Mouse (Mus musculus) thymus, adult 2 months (tissue): ENCODE measurements at regions not wholly inside any gene's neighbourhood (a gene's known extent, or its start where the extent isn't known, plus 50 kb on each side); places are given as distances from the start of the nearest gene placed in this dataset.

Experiments
- DNase-seq: peaks from one replicate; pipeline ENCODE4 v3.0.0; 2021
- H3K27ac ChIP-seq: fragments of 200-500 bp; 2 replicates; pipeline ENCODE4 v1.5.1; 2012; ENCODE audit warnings: low read length, control low read depth; ENCODE audit not compliant: control insufficient read depth, insufficient read depth
- H3K27me3 ChIP-seq: fragments of 200-500 bp; 2 replicates; pipeline ENCODE4 v1.6.1; 2012; ENCODE audit warnings: mild to moderate bottlenecking, low read length, moderate library complexity, mixed read lengths; ENCODE audit not compliant: control insufficient read depth, insufficient read depth
- H3K36me3 ChIP-seq: fragments of 200-500 bp; 2 replicates; pipeline ENCODE4 v1.6.1; 2012; ENCODE audit warnings: mild to moderate bottlenecking, low read length, moderate library complexity; ENCODE audit not compliant: control insufficient read depth, insufficient read depth
- H3K4me1 ChIP-seq: fragments of 200-500 bp; replicated peaks from 2 replicates; pipeline ENCODE4 v1.6.1; 2012; ENCODE audit warnings: low read length; ENCODE audit not compliant: control insufficient read depth, insufficient read depth
- H3K4me3 ChIP-seq: fragments of 200-500 bp; 2 replicates; pipeline ENCODE4 v1.5.1; 2012; ENCODE audit warnings: mild to moderate bottlenecking, low read length, control low read depth, moderate library complexity; ENCODE audit not compliant: control insufficient read depth, insufficient read depth
- CTCF ChIP-seq: fragments of 200-500 bp; IDR thresholded peaks from 2 replicates; pipeline ENCODE4 v1.5.1; 2012; ENCODE audit warnings: mild to moderate bottlenecking, control low read depth, low read length, moderate library complexity, borderline replicate concordance; ENCODE audit not compliant: control insufficient read depth, poor library complexity, insufficient read depth; ENCODE audit errors: extremely low read depth
- POLR2A ChIP-seq: fragments of 200-500 bp; IDR thresholded peaks from 2 replicates; pipeline ENCODE4 v1.6.1; 2012; ENCODE audit warnings: mild to moderate bottlenecking, low read length, control low read depth, moderate library complexity; ENCODE audit not compliant: control insufficient read depth, poor library complexity, insufficient read depth; ENCODE audit errors: extremely low read depth
- WGBS: fragments of 180-500 bp; shearing (Covaris S2); methylation state at CpG from one replicate; pipeline ENCODE4 v1.1.7; 2018; 5-methylcytosine and 5-hydroxymethylcytosine counted together

- TF ChIP-seq CTCF, result no peak
- TF ChIP-seq POLR2A, result no peak
- H3K27ac ChIP-seq, result no peak overlapping the region
- no peaks in the 10 kb centered on the region for H3K36me3 ChIP-seq
- 97% methylated on average over 13 of the region's 13 CpGs for WGBS
- no peaks in the 10 kb centered on the region for H3K4me1 ChIP-seq
- H3K27me3 ChIP-seq, result no peaks in the 10 kb centered on the region
- no peak overlapping the region for H3K4me3 ChIP-seq
- DNase-seq, result no peak
These were observed 190.7 kb downstream of the Cd83 start for GRCm38 (mm10) chr13:43975281-43975680.

GRCm38 (mm10) chr13:43975801-43976200 is 191.2 kb downstream of the Cd83 start:
- 94% methylated on average over 7 of the region's 7 CpGs for WGBS
- no peak for TF ChIP-seq CTCF
- TF ChIP-seq POLR2A, result no peak

DNA sequence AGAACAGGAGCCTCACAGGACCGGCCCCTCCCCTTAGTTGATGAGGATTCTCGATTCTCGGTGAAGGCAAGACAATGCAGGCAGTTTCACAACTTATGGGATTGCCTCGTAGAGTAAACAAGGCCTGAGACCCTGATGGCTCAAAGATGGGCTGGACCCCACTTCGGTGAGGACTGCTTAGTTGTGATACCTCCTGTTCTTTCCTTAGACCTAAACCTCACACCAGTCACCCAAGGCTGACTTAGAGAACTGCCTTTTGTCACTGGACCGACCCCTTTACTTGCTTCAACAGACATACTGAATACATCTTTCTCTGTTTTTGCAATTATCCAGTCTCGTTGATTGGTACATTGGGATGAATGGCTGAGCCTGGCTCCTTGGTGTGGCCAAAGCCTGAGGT is 192.1 kb downstream of the Cd83 start:
- 93% methylated on average over 7 of the region's 7 CpGs for WGBS
- DNase-seq, result no peak
- Histone ChIP-seq H3K4me1 (no peaks in the 10 kb centered on the region), H3K36me3 (no peaks in the 10 kb centered on the region), H3K27me3 (no peaks in the 10 kb centered on the region), H3K4me3 (no peak overlapping the region), H3K27ac (no peak overlapping the region)
- no peak for TF ChIP-seq CTCF
- no peak for TF ChIP-seq POLR2A

More at GRCm38 (mm10) chr13:43975801-43976200, 191.2 kb downstream of the Cd83 start:
- Histone ChIP-seq H3K4me1 (no peaks in the 10 kb centered on the region), H3K27ac (no peak overlapping the region), H3K4me3 (no peak overlapping the region), H3K36me3 (no peaks in the 10 kb centered on the region), H3K27me3 (no peaks in the 10 kb centered on the region)
- DNase-seq, result no peak

DNA sequence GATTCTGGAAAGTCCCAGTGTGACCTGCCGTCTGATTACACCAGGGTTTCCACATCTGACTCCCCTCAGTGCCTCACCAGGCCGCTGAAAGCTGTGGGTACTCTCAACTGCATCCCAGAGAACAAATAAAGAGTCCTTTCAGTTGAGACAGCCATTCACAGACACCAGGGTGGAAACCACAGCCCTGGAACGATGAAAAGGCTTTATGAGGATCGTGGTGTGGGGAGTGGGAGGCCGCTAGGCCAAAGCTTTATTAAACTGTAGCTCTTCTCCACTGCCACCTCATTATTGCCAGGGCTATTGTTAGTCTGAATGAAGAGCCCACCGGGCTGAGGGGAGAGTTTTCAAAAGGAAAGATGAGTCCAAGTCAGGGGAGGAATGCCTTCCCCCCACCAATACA is 202.8 kb downstream of the Cd83 start:
- TF ChIP-seq POLR2A (no peak), CTCF (no peak)
- Histone ChIP-seq H3K4me1 (0 out of 2 replicates have a peak, but pooled peaks cover 3% of the 10 kb centered on the region), H3K27me3 (no peaks in the 10 kb centered on the region), H3K36me3 (no peaks in the 10 kb centered on the region), H3K27ac (no peak overlapping the region), H3K4me3 (no peak overlapping the region)
- 88% methylated on average over 6 of the region's 6 CpGs for WGBS
- DNase-seq, result no peak

DNA sequence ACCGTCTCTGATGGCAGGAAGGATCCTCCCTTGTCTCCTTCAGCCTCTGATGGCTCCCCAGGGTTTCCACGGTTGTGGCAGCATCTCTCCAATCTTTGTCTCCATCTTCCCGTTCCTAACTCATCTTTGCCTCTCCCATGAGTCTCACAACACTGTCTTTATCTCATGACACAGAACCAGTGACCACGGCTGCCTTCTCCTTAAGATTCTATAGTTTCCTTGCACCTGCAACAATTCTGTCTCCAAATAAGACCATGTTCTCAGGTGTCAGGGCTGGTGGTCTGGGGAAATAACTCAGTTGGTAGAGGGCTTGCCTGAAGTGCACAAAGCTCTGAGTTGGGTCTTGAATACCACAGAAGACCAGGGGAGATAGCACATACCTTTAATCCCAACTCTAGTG is 203.8 kb downstream of the Cd83 start:
- TF ChIP-seq CTCF, result no peak
- no peak for TF ChIP-seq POLR2A
- Histone ChIP-seq H3K4me3 (no peak overlapping the region), H3K27ac (no peak overlapping the region), H3K36me3 (no peaks in the 10 kb centered on the region), H3K4me1 (0 out of 2 replicates have a peak, but pooled peaks cover 3% of the 10 kb centered on the region), H3K27me3 (no peaks in the 10 kb centered on the region)
- no peak for DNase-seq
- WGBS, result 95% methylated on average over 4 of the region's 4 CpGs

DNA sequence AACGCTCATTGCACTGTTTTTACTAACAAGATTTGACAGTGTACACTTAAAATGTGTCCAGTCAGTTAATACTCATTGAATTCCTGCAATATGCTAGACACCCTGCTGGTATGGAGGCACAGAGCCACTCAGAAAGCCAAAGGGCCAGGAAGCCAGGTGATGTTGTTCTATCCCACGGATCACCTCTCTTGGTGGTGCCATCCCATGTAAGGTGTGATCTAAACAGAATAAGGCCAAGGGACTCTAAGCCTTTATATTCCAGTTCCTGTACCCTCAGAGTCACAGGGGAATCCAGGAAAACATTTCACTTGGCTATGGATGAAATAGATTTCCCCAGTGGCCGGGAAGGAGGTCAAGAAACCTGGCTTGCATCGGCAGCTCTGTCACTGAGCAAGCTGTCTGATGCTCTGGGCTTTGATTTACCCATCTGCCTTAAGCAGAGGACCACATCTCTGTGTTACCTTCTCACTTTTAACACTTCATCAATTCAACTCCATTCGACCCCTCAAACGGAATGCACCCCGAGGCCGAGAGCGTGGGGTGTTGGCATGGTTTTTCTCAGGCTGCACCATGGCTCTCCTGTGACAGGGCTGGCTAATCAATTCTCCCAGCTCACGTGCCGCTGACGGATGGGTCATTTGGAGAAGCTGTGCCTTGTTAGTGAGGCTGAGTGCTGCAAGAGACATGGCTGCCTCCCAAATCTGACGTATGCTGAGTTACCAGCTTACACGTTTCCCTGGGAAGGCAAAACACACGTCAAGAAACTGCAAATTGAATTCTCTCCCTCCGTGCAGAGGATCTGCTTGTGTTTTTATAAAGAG is 205.9 kb downstream of the Cd83 start:
- Histone ChIP-seq H3K36me3 (no peaks in the 10 kb centered on the region), H3K4me1 (no peaks in the 10 kb centered on the region), H3K4me3 (no peak overlapping the region), H3K27me3 (no peaks in the 10 kb centered on the region), H3K27ac (no peak overlapping the region)
- DNase-seq, result no peak
- TF ChIP-seq POLR2A, result no peak
- no peak for TF ChIP-seq CTCF
- 91% methylated on average over 16 of the region's 16 CpGs for WGBS

DNA sequence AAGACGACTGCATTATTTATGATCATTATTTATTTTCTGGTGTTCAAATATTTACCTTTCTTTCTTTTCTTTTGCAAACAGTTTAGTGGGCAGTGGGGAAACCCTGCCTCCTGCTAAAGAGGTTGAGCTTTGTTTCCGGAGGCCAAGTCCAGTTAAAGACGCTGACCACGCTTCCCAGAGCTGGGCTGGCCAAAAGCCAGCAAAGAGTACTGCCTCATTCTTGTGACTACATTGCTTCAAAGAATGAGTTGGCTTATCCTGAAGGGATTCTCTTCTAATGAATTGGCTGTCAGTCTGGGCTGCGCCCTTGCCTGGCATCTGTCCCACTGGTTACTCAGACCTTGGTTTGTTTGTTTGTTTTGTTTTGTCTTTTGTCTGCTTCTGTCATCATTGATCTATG is 207.2 kb downstream of the Cd83 start:
- Histone ChIP-seq H3K4me1 (no peaks in the 10 kb centered on the region), H3K36me3 (no peaks in the 10 kb centered on the region), H3K27me3 (no peaks in the 10 kb centered on the region), H3K4me3 (no peak overlapping the region), H3K27ac (no peak overlapping the region)
- 73% methylated on average over 5 of the region's 5 CpGs for WGBS
- no peak for TF ChIP-seq CTCF
- no peak for TF ChIP-seq POLR2A
- DNase-seq, result no peak
